Mouse (Mus musculus): Measurements from ENCODE around the gene 9430015G10Rik. TPM values are rescaled to one million over a fixed set of nuclear protein-coding genes. Genes with fewer than 3 reads are reported as not detected.

The 9430015G10Rik gene
- polyA plus RNA-seq, 1 experiment from 2014 or later: 43.8 TPM

DNA sequence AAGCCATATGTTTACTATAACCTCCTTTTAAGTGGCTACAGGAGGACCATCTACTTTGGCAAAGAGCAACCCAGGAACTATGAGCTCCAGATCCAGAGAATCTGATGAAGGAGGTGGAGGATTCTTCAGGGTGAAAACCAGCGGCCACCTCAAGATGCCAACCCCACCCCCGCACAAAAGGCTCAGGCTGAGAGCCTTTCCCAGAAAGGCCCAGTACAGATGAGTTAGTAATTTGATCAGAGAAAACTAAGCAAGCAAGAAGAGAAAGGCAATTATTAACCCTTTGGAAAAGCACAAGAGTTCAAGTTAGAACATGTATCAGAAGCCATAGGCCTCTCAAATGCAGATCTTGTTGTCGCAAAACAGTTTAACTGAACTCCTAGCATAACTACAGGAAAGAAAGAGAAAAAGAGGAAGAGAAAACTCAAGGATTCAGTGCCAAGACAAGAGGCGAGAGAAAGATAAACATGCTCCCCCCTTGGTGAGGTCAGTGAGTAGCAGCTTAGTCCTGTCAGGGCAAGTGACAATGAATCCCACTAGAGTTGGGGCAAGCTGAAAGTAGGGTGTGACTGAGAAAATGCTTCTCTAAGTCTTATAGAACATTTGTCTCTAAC is 27.1 kb upstream of the 9430015G10Rik start:
- ATAC-seq (ENCODE audit: insufficient number of reproducible peaks, insufficient read depth, low FRiP score, low TSS enrichment, low read depth): no peak
- Histone ChIP-seq H3K36me3 (no peaks in the 10 kb centered on the region), H3K9me3 (no peaks in the 10 kb centered on the region), H3K4me3 (no peak overlapping the region), H3K27ac (peak overlapping the region; percentile 76), H3K9ac (0 out of 2 replicates have a peak overlapping the region, but pooled peaks have one; percentile 21), H3K27me3 (peaks cover 10% of the 10 kb centered on the region), H3K4me1 (peaks cover 12% of the 10 kb centered on the region), H3K4me2 (no peak overlapping the region)
- WGBS: 48% methylated on average over 4 of the region's 4 CpGs

DNA sequence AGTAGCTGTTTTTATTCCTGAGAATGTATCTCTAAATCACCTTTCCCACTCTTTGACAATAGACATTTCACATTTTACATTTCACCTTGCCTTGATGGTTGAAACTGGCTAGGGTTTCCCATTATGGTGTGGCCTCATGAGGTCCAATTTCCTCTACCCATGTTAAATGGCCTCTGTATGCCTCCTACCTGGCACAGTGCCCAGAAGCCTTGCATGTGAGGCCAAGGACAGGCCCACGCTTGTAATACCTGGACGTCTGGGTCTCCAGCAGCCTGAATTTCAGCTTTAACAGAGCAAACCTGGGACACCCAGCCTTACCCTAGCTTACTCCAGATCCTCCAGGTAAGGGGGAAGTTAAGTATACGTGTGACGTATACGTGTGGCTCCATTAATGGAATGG is 26.4 kb upstream of the 9430015G10Rik start:
- ATAC-seq (ENCODE audit: insufficient number of reproducible peaks, insufficient read depth, low FRiP score, low TSS enrichment, low read depth): 0 out of 2 replicates have a peak, but pooled peaks have one; percentile 63

DNA sequence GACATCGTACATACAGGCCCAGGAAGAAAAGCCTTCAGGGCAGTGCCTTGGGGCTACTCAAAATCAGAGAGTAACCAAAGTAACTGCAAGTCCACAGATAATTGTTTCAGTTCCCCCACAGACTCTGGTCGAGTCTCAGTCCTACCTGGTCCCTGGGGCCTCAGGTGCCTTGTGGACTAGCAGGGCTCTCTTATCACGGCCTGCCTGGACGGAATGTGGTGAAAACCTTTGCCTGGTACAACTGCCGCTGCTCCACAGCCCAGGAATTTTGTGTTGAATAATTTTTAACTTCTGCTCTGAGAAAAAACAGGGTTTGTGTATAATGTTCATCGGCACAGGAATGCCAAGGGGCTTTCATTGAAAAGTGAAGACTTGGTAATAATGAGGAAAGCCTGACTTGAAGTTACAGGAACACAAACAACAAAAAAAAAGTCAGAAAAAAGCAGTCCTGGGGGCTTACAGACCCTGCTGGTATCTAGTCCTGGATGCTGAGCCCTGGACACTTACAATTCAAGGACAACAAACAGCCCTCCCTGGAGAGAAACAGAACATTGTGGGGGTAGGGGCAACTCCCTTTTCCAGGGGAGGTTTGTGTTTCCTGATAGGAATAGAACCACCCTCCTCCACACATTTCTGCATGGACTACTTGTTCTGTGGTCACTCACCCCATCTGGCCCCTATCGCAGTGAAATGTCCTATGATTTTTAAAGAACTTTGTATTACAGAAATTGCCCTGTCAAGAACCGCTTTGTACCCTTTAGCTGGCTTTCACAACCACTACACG is 25.5 kb upstream of the 9430015G10Rik start:
- Histone ChIP-seq H3K4me1 (peaks cover 6% of the 10 kb centered on the region; the same call in 1 of the 2 replicates), H3K4me3 (no peak overlapping the region), H3K27me3 (no peaks in the 10 kb centered on the region), H3K4me2 (no peak overlapping the region), H3K9me3 (no peaks in the 10 kb centered on the region), H3K27ac (peak overlapping the region; percentile 39), H3K9ac (no peak overlapping the region), H3K36me3 (no peaks in the 10 kb centered on the region)
- no peak for ATAC-seq (ENCODE audit: insufficient number of reproducible peaks, insufficient read depth, low FRiP score, low TSS enrichment, low read depth)
- WGBS: 64% methylated on average over 9 of the region's 9 CpGs

More for the DNA sequence above, 26.4 kb upstream of the 9430015G10Rik start:
- WGBS: 70% methylated on average over 5 of the region's 5 CpGs
- Histone ChIP-seq H3K4me3 (no peak overlapping the region), H3K27ac (peak overlapping the region; percentile 39), H3K9me3 (no peaks in the 10 kb centered on the region), H3K9ac (no peak overlapping the region), H3K4me1 (peaks cover 6% of the 10 kb centered on the region; the same call in 1 of the 2 replicates), H3K36me3 (no peaks in the 10 kb centered on the region), H3K4me2 (no peak overlapping the region), H3K27me3 (peaks cover 4% of the 10 kb centered on the region)

DNA sequence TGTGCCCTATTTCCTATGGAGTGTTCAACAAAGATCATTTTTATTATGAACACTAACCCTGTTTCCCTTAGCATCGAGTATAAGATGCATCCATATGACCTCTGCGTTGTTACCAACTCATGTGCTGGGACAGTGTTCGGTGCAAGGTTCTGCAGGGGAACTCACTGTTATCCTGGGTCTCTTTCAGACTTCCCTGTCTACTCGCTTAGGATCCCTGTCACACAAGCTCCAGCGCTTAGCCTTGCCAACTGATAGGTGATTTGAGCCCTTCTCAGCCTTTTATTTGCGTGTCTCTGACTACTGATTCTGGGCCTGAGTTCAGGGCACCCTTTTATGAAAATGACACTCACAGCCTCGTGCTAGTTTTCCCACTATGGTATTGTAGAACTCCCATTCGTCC is 24.5 kb upstream of the 9430015G10Rik start:
- H3K9ac ChIP-seq: no peak overlapping the region
- no peak for ATAC-seq (ENCODE audit: insufficient number of reproducible peaks, insufficient read depth, low FRiP score, low TSS enrichment, low read depth)
- 86% methylated on average over 8 of the region's 8 CpGs for WGBS
- H3K4me3 ChIP-seq: no peak overlapping the region
- no peaks in the 10 kb centered on the region for H3K36me3 ChIP-seq
- H3K4me2 ChIP-seq: no peak overlapping the region
- H3K27me3 ChIP-seq: no peaks in the 10 kb centered on the region
- H3K27ac ChIP-seq: no peak overlapping the region
- H3K9me3 ChIP-seq: no peaks in the 10 kb centered on the region
- peaks cover 6% of the 10 kb centered on the region; the same call in 1 of the 2 replicates for H3K4me1 ChIP-seq

DNA sequence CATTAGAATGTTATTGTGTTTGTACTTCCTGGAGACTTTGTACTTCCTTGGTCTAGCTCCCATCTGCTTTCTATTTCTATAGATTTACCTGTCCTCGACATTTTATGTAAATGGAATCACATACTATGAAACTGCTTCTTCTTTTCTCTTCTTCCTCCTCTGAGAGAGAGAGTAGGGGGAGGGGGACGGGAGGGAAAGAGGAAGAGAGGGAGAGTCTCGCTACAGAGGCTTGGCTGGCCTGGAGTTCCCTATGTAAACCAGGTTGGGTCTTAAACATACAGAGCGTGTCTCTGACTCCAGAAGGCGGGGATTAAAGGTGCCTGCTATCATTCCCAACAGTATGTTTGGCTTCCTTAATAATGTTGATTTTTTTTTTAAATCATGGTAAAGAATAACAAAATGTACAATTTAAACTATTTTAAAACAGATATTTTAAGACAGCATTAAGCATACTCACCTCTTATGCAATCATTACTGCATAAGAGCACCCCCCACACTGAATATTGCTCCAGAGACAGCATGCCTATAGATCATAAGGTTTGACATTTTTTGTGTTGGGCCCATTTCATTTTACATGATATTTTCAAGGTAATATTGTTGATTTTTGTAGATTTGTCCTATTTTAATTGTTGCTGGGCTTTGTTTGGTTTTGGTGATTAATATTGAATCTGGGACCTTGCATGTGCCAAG is 22.2 kb upstream of the 9430015G10Rik start:
- no peaks in the 10 kb centered on the region for H3K9me3 ChIP-seq
- H3K4me3 ChIP-seq: no peak overlapping the region
- no peaks in the 10 kb centered on the region for H3K27me3 ChIP-seq
- H3K27ac ChIP-seq: no peak overlapping the region
- ATAC-seq (ENCODE audit: insufficient number of reproducible peaks, insufficient read depth, low FRiP score, low TSS enrichment, low read depth): no peak
- no peak overlapping the region for H3K4me2 ChIP-seq
- peaks cover 3% of the 10 kb centered on the region; the same call in 1 of the 2 replicates for H3K4me1 ChIP-seq
- WGBS: 38% methylated on average over 5 of the region's 5 CpGs
- no peak overlapping the region for H3K9ac ChIP-seq
- H3K36me3 ChIP-seq: no peaks in the 10 kb centered on the region

DNA sequence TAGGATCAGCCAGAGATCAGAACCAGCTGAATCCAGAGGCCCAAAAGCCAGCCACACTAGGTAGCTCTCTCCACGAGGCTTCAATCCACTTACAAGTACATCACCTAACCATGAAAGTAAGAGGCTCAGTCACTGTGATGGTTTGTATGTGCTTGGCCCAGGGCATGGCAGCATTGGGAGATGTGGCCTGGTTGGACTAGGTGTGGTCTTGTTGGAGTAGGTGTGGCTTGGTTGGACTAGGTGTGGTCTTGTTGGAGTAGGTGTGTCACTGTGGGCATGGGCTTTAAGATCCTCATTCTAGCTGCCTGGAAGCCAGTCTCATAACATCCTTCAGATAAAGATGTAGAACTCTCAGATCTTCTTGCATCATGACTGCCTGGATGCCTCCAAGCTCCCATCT is 18.5 kb upstream of the 9430015G10Rik start:
- no peak overlapping the region for H3K4me3 ChIP-seq
- 70% methylated on average over 1 of the region's 1 CpGs for WGBS
- H3K4me2 ChIP-seq: no peak overlapping the region
- no peaks in the 10 kb centered on the region for H3K27me3 ChIP-seq
- H3K9me3 ChIP-seq: no peaks in the 10 kb centered on the region
- H3K27ac ChIP-seq: no peak overlapping the region
- H3K9ac ChIP-seq: no peak overlapping the region
- no peaks in the 10 kb centered on the region for H3K4me1 ChIP-seq
- no peak for ATAC-seq (ENCODE audit: insufficient number of reproducible peaks, insufficient read depth, low FRiP score, low TSS enrichment, low read depth)
- H3K36me3 ChIP-seq: no peaks in the 10 kb centered on the region

DNA sequence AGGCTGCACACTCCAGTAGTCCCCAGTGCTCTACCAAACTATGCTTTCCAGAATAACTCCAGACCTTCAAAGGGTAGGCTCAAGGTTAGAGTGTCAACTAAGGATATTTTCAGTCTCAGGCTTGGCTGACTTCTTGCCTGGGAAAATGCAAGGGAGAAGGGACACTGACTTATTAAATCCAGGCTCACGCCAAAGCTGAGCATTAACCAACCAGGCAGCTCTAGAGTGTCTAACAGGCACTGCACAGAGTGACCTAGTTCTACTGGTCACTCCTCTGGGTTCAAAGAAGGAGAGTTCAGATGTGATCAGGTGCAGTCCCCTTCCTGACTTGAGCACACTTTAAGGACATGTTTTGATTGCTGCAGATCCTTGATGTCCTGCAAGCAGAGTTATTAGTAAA is 17.0 kb upstream of the 9430015G10Rik start:
- Histone ChIP-seq H3K27ac (no peak overlapping the region), H3K4me1 (no peaks in the 10 kb centered on the region), H3K9me3 (no peaks in the 10 kb centered on the region), H3K4me3 (no peak overlapping the region), H3K27me3 (no peaks in the 10 kb centered on the region), H3K36me3 (no peaks in the 10 kb centered on the region), H3K4me2 (no peak overlapping the region), H3K9ac (no peak overlapping the region)
- 81% methylated on average over 1 of the region's 1 CpGs for WGBS
- ATAC-seq (ENCODE audit: insufficient number of reproducible peaks, insufficient read depth, low FRiP score, low TSS enrichment, low read depth): no peak

DNA sequence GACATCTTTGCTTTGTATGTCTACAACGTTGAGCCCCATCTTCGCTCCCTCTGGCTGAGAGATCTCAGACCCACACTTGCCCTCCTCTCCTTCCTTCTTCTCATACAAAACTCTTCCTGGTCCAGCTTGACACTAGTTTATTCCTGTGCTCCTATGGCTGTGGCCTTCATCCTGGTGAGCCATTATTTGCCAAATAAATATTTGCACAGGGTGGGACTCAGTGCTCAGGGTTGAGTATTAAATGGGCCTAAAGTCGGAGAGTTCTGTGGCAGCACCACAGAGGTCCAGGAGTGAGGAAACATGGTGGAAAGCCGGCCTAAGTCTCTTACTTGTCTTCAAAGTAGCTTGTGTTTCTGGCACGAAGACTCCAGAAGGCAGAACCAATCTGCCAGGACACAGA is 16.0 kb upstream of the 9430015G10Rik start:
- no peaks in the 10 kb centered on the region for H3K36me3 ChIP-seq
- H3K4me3 ChIP-seq: no peak overlapping the region
- H3K4me1 ChIP-seq: no peaks in the 10 kb centered on the region
- no peak for ATAC-seq (ENCODE audit: insufficient number of reproducible peaks, insufficient read depth, low FRiP score, low TSS enrichment, low read depth)
- H3K4me2 ChIP-seq: no peak overlapping the region
- H3K9ac ChIP-seq: no peak overlapping the region
- no peak overlapping the region for H3K27ac ChIP-seq
- whole genome bisulfite sequencing: 82% methylated on average over 5 of the region's 5 CpGs
- no peaks in the 10 kb centered on the region for H3K9me3 ChIP-seq
- no peaks in the 10 kb centered on the region for H3K27me3 ChIP-seq

DNA sequence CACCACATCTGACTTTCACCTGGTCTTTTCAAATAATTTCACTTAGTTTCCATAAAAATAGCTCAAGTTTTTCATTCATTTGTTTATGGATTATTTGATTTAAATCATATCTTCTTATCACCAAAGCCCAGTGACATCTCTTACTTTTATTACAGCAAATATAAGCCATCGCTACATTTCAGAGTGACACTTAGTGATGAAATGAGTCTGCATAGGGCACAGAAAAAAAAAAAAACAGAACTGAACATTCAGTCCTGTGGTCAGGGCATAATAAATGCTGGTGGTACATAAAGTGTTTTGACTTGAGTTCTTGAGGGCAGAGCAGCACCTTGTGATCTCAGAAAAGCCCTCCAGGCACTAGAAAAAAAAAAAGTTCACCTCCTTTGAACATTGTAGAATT is 13.6 kb upstream of the 9430015G10Rik start:
- no peak overlapping the region for H3K4me2 ChIP-seq
- no peaks in the 10 kb centered on the region for H3K9me3 ChIP-seq
- H3K9ac ChIP-seq: no peak overlapping the region
- no peaks in the 10 kb centered on the region for H3K27me3 ChIP-seq
- H3K36me3 ChIP-seq: no peaks in the 10 kb centered on the region
- no peak overlapping the region for H3K4me3 ChIP-seq
- ATAC-seq (ENCODE audit: insufficient number of reproducible peaks, insufficient read depth, low FRiP score, low TSS enrichment, low read depth): no peak
- no peaks in the 10 kb centered on the region for H3K4me1 ChIP-seq
- WGBS: 96% methylated on average over 1 of the region's 1 CpGs
- no peak overlapping the region for H3K27ac ChIP-seq

DNA sequence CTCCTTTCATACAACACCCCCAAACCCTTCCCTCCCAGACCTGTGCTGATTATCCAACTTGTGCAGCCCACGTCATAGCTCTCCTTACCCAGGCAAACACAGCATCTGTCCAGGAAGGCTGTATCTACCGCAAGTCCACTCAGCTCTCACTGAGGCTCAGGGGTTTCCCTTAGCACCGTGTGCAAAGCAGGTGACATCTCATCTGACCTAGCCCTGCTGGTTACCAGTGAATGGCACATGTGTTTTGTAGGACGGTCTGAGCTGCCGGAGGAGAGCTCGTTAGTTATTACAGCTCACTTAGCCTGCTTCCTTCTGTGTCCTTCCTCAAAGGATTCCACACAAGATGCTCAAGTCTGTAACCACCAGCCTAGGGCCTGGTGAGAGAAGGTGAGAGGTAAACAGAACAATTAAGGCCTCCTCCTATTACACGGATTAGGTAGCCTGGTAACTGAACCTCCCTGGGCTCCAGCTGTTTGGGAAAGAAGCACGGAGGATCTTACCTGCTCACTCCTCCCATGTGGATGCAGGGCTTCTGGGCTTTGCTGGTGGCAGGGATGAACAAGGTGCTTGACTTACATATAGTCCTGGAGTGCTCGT is 11.9 kb upstream of the 9430015G10Rik start:
- Histone ChIP-seq H3K4me1 (no peaks in the 10 kb centered on the region), H3K27me3 (no peaks in the 10 kb centered on the region), H3K4me3 (no peak overlapping the region), H3K9me3 (no peaks in the 10 kb centered on the region), H3K9ac (no peak overlapping the region), H3K36me3 (no peaks in the 10 kb centered on the region), H3K4me2 (no peak overlapping the region), H3K27ac (peak overlapping the region; percentile 33; the same call in 1 of the 2 replicates)
- ATAC-seq (ENCODE audit: insufficient number of reproducible peaks, insufficient read depth, low FRiP score, low TSS enrichment, low read depth): 0 out of 2 replicates have a peak, but pooled peaks have one; percentile 26
- WGBS: 45% methylated on average over 9 of the region's 9 CpGs

DNA sequence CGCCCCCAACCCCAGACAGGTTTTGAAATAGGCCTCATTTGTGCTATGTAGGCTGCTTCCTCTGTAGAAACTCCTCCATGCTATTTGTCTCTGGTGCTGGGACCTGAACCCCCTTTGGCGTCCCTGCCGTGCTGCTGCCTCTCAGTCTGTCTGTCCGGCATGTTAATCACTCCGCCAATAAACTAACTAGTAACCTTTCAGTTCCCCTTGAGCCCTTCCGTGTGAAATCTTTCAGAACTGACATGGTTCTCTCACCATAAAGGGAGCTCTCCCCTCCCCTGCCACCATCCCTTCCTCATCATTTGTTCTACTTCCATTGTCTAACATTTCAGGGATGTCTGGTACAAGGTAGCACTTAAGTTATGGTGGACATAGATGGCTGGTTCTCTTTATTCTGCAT is 10.4 kb upstream of the 9430015G10Rik start:
- WGBS: 69% methylated on average over 6 of the region's 6 CpGs

More for the DNA sequence above, 10.4 kb upstream of the 9430015G10Rik start:
- no peak for ATAC-seq (ENCODE audit: insufficient number of reproducible peaks, insufficient read depth, low FRiP score, low TSS enrichment, low read depth)
- Histone ChIP-seq H3K36me3 (no peaks in the 10 kb centered on the region), H3K4me2 (no peak overlapping the region), H3K9me3 (no peaks in the 10 kb centered on the region), H3K27me3 (no peaks in the 10 kb centered on the region), H3K9ac (no peak overlapping the region), H3K4me1 (no peaks in the 10 kb centered on the region), H3K4me3 (no peak overlapping the region), H3K27ac (no peak overlapping the region)

Data from embryonic facial prominence, embryonic 13.5 days (tissue).